Mouse (Mus musculus) ovary, adult 10 weeks (tissue): ENCODE measurements around the gene Atat1. TPM values are rescaled to one million over a fixed set of nuclear protein-coding genes. Genes with fewer than 3 reads are reported as not detected.

Experiments used
- polyA plus RNA-seq: library from polyadenylated mRNA; stranded (reverse); fragments of 350-450 nt; fragmentation: Illumina TruSeq; extraction: RNeasy Lipid Tissue Mini Kit (QIAGEN cat#74804); gene quantifications from one replicate; pipeline ENCODE4 v1.2.3, GENCODE M21; 2014

The Atat1 gene
- 8.8 TPM for polyA plus RNA-seq

DNA sequence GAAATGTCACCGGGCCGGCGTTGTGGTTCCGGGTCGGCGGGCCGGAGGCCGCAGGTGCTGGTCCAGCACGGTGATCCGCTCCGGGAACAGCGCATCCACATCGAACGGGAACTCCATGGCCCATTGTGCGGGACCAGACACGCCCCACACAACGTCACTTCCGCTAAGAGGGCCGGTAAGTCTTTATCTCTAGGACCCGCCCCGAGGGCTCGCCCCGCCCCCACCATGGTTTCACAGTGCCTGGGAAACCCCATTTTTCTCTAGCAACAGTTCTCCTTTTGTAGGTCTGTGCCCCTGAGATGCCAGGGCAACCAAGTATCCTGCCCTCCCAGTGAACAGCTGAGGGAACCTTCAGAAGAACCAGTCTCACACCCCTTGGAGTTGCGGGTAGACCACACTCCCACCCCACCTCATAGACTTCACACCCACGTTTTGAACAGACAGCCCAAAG is at the start of gene Atat1:
TSS of gene Atat1 (minus strand) at position 157 of the 451 bp plus-strand sequence.

DNA sequence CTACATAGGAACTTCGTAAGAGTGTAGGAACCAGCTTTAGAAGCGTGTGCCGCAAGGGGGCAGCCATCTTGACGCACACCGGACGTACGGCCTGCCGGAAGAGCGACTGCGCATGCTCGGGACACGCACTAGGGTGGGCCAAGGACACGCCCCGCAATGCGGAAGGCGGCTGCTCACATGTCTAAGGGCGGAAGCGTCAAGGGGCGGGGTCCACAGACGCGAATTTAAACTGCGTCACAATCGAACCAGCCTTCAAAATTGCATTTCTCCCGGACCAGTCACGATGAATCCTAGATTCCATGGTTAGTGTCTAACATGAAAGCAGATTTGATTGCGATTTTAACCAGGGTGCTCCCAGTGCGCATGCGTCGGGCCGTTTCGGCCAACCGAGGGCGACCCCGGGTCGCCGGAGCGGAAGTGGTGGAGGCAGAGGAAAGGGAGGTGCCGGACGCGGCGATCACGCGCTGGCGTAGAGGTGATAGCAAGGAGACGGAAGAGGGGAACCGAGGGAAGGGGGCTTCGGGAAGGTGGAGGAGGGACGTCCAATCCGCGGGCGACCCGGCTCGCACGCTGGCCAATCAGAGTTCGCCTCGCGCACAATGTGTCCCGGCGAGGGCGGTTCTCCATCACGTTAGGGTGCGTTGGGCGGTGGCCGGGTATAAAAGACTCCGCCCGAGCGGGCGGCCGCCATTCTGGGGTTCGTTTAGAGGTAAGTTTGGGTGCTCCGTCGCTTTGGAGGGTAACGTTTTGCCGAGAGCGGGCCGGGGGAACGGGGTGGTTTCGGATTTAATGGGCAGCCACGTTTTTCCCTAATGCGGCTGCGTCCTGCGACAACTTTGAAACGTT is 6.6 kb upstream of the Atat1 start, which contains the start of the genes Mrps18b and Ppp1r10:
TSS of gene Mrps18b (minus strand) at position 93 of the 846 bp plus-strand sequence.
TSS of gene Ppp1r10 (plus strand) at position 138 of the 846 bp plus-strand sequence.

GRCm38 (mm10) chr17:35896781-35897643 is 12.9 kb downstream of the Atat1 start, which contains the start of gene 2310061I04Rik:
TSS of gene 2310061I04Rik (minus strand) at chr17:35897431.

DNA sequence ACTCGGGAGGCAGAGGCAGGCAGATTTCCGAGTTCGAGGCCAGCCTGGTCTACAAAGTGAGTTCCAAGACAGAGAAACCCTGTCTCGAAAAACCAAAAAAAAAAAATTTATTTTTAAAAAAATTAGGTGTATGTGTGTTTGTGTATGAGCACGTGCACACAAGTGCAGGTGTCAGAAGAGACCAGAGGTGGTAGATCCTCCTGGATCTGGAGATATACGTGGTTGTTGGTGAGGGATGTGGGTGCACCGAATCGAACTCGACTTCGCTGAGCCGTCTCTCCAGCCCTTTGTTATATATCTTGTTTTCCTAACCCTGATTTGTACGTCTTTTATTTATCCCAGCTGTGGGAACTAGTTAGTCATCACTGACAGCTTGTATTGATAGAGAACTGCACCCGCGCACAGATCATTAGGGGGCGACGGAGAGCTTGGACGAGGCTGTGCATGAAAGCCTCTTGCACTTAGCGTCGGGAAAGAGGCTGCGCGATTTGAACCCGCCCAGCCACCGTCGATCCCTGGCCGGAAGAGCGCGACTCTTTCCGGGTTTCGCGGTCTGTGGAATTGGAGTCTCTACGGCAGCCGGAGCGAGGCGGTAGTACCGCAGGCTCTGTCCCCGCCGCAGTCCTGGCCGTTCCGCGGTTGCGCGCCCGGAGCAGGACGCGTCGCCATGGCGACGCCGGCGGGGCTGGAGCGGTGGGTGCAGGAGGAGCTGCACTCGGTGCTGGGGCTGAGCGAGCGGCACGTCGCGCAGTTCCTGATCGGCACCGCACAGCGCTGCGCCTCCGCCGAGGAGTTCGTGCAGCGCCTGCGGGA is 30.4 kb downstream of the Atat1 start, which contains the start of gene Dhx16:
TSS of gene Dhx16 (plus strand) at position 575 of the 813 bp plus-strand sequence.

DNA sequence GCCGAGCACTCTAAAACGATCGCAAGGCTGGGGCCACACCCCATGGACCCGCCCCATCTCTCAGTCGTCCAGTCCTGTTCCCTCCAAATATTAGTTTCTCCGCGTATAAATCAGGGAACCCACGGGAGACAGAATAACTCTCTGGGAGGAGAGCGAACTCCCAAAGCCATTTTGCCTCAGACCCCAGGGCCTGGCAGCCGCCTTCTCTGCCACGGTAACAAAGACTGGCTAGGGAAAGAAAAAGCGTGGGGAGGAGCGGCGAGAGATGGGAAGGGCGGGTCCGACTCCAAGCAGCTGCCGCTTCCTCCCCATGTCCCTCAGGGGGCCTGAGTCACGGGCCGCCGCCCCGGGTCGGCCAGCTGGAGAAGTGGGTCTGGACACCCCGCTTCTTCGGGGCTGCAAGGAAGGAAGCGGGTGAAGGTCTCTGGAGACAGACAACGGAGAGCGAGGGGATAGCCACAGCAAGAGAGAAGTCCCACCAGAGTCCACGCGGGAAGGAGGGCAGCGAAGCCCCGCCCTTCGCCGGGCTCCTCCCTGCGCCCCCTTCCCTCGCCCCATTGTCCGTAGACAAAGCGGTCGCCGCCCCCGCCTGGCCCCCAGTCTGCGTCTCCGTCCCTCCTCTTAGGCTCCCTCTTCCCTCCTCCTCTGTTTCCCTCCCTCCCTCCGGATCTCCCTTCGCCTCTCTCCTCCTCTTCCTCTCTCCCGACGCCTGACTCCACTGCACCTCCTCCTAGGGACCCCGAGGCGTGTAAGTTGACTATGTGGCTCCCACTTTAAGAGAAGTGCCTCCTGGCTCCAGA is 44.2 kb downstream of the Atat1 start, which contains the start of gene Ppp1r18:
TSS of gene Ppp1r18 (plus strand) at position 113 of the 800 bp plus-strand sequence.

GRCm38 (mm10) chr17:35861198-35861857 is 48.5 kb downstream of the Atat1 start, which contains the start of gene Nrm:
TSS of gene Nrm (plus strand) at chr17:35861318.

Other genes starting within 250 kb of the Atat1 start
- gene Vars2, start 242.5 kb downstream of the Atat1 start, polyA plus RNA-seq = 0.48 TPM
- 2.4 TPM for gene Gtf2h4, start 236.3 kb downstream of the Atat1 start, polyA plus RNA-seq
- gene Ddr1, start 205.5 kb downstream of the Atat1 start, polyA plus RNA-seq = 7.1 TPM
- 7.2 TPM for gene Ier3, start 88.4 kb downstream of the Atat1 start, polyA plus RNA-seq
- 6.8 TPM for gene Flot1, start 86.8 kb downstream of the Atat1 start, polyA plus RNA-seq
- 165 TPM for gene Tubb5, start 71.8 kb downstream of the Atat1 start, polyA plus RNA-seq
- gene Mdc1, start 68.6 kb downstream of the Atat1 start, polyA plus RNA-seq = 27.0 TPM
- gene Nrm, start 48.8 kb downstream of the Atat1 start, polyA plus RNA-seq = 4.5 TPM
- gene Ppp1r18, start 44.5 kb downstream of the Atat1 start, polyA plus RNA-seq = 2.1 TPM
- 17.6 TPM for gene Dhx16, start 30.3 kb downstream of the Atat1 start, polyA plus RNA-seq
- gene 2310061I04Rik, start 12.6 kb downstream of the Atat1 start, polyA plus RNA-seq = 11.3 TPM
- 14.5 TPM for gene Mrps18b, start 6.3 kb upstream of the Atat1 start, polyA plus RNA-seq
- 47.7 TPM for gene Ppp1r10, start 6.4 kb upstream of the Atat1 start, polyA plus RNA-seq
- gene Abcf1, start 59.7 kb upstream of the Atat1 start, polyA plus RNA-seq = 63.5 TPM
- gene Gnl1, start 69.8 kb upstream of the Atat1 start, polyA plus RNA-seq = 1.6 TPM
- gene Prr3, start 70.2 kb upstream of the Atat1 start, polyA plus RNA-seq = 4.4 TPM
- gene H2-T24, start 110.5 kb upstream of the Atat1 start, polyA plus RNA-seq = 2.5 TPM
- gene H2-T23, start 122.8 kb upstream of the Atat1 start, polyA plus RNA-seq = 2.5 TPM
- gene H2-T22, start 132.7 kb upstream of the Atat1 start, polyA plus RNA-seq = 8.8 TPM
- not detected for gene Gm6034, start 132.9 kb upstream of the Atat1 start, polyA plus RNA-seq
- gene Gm11127, start 148.3 kb upstream of the Atat1 start, polyA plus RNA-seq = not detected
- not detected for gene Gm19684, start 211.6 kb upstream of the Atat1 start, polyA plus RNA-seq
- gene Gm7030, start 219.3 kb upstream of the Atat1 start, polyA plus RNA-seq = not detected